Mouse (Mus musculus): ENCODE measurements around the gene Vmn2r16. TPM values are rescaled to one million over a fixed set of nuclear protein-coding genes. Genes with fewer than 3 reads are reported as not detected.

Gene Vmn2r16
- polyA plus RNA-seq (2012), result not detected in 2 replicates

DNA sequence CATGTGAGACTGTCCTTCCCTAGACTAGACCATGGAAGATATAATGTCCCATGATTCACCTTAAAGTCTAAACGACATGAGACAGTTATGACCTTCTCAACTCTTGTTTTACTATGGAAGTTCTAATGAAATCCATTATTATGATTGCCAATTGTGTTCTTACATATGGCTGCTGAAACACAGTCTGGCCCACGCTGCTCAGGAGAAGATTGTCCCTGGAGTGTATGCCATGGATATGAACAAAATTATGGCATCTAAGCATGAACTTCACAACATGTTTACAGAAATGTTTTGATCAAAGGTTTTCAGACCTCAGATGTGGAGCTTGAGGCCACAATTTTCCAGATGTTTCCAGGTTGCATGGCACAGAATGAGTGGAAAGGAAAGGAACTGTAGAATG is at the start of gene Vmn2r16:
Gene Vmn2r16, plus strand, starts transcription at position 301 of the 400 bp plus-strand sequence.
- Histone ChIP-seq H3K4me3 (replicated peaks) (no peak within 1 kb of the TSS), H3K4me1 (ENCODE audit: control insufficient read depth) (no peaks in the 10 kb centered on the region), H3K9me3 (ENCODE audit: control insufficient read depth, low read length) (peaks cover 10% of the 10 kb centered on the region), H3K36me3 (ENCODE audit: control insufficient read depth) (no peaks in the 10 kb centered on the region), H3K27me3 (ENCODE audit: control insufficient read depth) (no peaks in the 10 kb centered on the region)
- TF ChIP-seq TAL1 (IDR thresholded peaks at IDR 0.05; ENCODE audit: low read length) (no peak), GATA1 (IDR thresholded peaks at IDR 0.05; ENCODE audit: low read length) (no peak)

GRCm38 (mm10) chr5:109294655-109295054 is 35.3 kb upstream of the Vmn2r16 start:
- H3K9me3 ChIP-seq (ENCODE audit: control insufficient read depth, low read length), result no peaks in the 10 kb centered on the region
- no peak for TF ChIP-seq TAL1 (IDR thresholded peaks at IDR 0.05; ENCODE audit: low read length)
- no peak for TF ChIP-seq GATA1 (IDR thresholded peaks at IDR 0.05; ENCODE audit: low read length)
- H3K4me1 ChIP-seq (ENCODE audit: control insufficient read depth), result no peaks in the 10 kb centered on the region
- H3K36me3 ChIP-seq (ENCODE audit: control insufficient read depth), result no peaks in the 10 kb centered on the region
- H3K4me3 ChIP-seq (replicated peaks), result no peak overlapping the region
- H3K27me3 ChIP-seq (ENCODE audit: control insufficient read depth), result no peaks in the 10 kb centered on the region

GRCm38 (mm10) chr5:109297544-109297943 is 32.4 kb upstream of the Vmn2r16 start, which contains the start of gene Vmn2r15:
Gene Vmn2r15, minus strand, starts transcription at chr5:109297644.
- H3K27me3 ChIP-seq (ENCODE audit: control insufficient read depth), result no peaks in the 10 kb centered on the region

DNA sequence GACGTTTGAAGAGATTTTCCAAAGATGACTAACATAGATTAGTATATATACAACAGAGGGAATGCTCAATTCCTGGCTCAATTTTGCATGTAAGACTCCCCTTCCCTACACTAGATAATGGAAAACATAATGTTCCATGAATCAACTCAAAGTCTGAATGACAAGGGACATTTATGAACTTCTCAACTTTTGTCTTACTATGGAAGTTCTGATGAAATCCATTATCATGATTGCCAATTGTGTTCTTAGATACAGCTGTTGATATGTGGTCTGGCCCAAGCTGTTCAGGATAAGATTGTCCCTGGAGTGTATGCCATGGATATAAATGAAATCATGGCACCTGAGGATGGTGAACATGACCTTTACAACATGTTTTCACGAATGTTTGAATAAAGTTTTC is 89.4 kb downstream of the Vmn2r16 start, which contains the start of gene Vmn2r17:
Gene Vmn2r17, plus strand, starts transcription at position 301 of the 400 bp plus-strand sequence.
- Histone ChIP-seq H3K4me1 (ENCODE audit: control insufficient read depth) (no peaks in the 10 kb centered on the region), H3K27me3 (ENCODE audit: control insufficient read depth) (no peaks in the 10 kb centered on the region), H3K4me3 (replicated peaks) (no peak within 1 kb of the TSS), H3K36me3 (ENCODE audit: control insufficient read depth) (no peaks in the 10 kb centered on the region), H3K9me3 (ENCODE audit: control insufficient read depth, low read length) (peaks cover 5% of the 10 kb centered on the region; the same call in 1 of the 2 replicates)
- TF ChIP-seq TAL1 (IDR thresholded peaks at IDR 0.05; ENCODE audit: low read length) (no peak), GATA1 (IDR thresholded peaks at IDR 0.05; ENCODE audit: low read length) (no peak)

More at GRCm38 (mm10) chr5:109297544-109297943, 32.4 kb upstream of the Vmn2r16 start, which contains the start of gene Vmn2r15:
- TF ChIP-seq TAL1 (IDR thresholded peaks at IDR 0.05; ENCODE audit: low read length) (no peak), GATA1 (IDR thresholded peaks at IDR 0.05; ENCODE audit: low read length) (no peak)
- no peaks in the 10 kb centered on the region for H3K36me3 ChIP-seq (ENCODE audit: control insufficient read depth)
- no peaks in the 10 kb centered on the region for H3K4me1 ChIP-seq (ENCODE audit: control insufficient read depth)
- H3K9me3 ChIP-seq (ENCODE audit: control insufficient read depth, low read length), result 0 out of 2 replicates have a peak, but pooled peaks cover 2% of the 10 kb centered on the region
- H3K4me3 ChIP-seq (replicated peaks), result no peak within 1 kb of the TSS

Other genes starting within 250 kb of the Vmn2r16 start
- not detected in 2 replicates for gene Vmn2r12, start 232.2 kb upstream of the Vmn2r16 start, polyA plus RNA-seq (2012)
- 0.01 TPM in 1 of 2 replicates, not detected in the other for gene Vmn2r13, start 138.0 kb upstream of the Vmn2r16 start, polyA plus RNA-seq (2012)
- not detected in 2 replicates for gene Vmn2r14, start 105.5 kb upstream of the Vmn2r16 start, polyA plus RNA-seq (2012)
- not detected in 2 replicates for gene Vmn2r15, start 32.5 kb upstream of the Vmn2r16 start, polyA plus RNA-seq (2012)
- not detected in 2 replicates for gene Vmn2r17, start 89.5 kb downstream of the Vmn2r16 start, polyA plus RNA-seq (2012)
- gene Crlf2, start 228.8 kb downstream of the Vmn2r16 start, polyA plus RNA-seq (2012), result 0.37 and 0.92 TPM in 2 replicates

Measured in erythroblast, embryonic 14.5 days (primary cell).